Mouse (Mus musculus) liver, adult 2 months (tissue): Measurements from ENCODE around the gene Zfp850.

Source experiments
- CTCF ChIP-seq: fragments of 200-500 bp; IDR thresholded peaks from 2 replicates; pipeline ENCODE4 v1.5.1; 2011; ENCODE audit warnings: low read depth, low read length, control low read depth
- POLR2A ChIP-seq: fragments of 200-500 bp; IDR thresholded peaks from 2 replicates; pipeline ENCODE4 v1.6.1; 2011; ENCODE audit warnings: low read length, control low read depth; ENCODE audit not compliant: insufficient read depth; ENCODE audit errors: extremely low read depth

DNA sequence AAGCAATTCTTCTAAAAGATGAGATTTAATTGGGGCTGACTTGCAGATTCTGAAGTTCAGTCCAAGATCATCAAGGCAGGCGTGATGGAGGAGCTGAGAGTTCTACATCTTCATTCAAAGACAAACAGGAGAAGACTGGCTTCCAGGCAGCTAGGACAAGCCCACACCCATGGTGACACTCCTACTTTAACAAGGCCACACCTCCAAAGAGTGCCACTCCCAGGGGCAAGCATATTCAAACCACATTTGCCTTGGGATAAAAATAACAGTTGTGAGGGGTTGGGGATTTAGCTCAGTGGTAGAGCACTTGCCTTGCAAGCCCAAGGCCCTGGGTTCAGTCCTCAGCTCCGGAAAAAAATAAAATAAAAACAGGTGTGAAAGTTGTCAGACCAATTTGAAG, 31.7 kb downstream of the Zfp850 start:
- no peak for TF ChIP-seq POLR2A
- no peak for TF ChIP-seq CTCF
